Mouse (Mus musculus) hematopoietic stem cell, adult 5-6 weeks (primary cell): Measurements from ENCODE around the gene Gm21834. TPM values are rescaled to one million over a fixed set of nuclear protein-coding genes. Genes with fewer than 3 reads are reported as not detected.

Experiments used
- ATAC-seq, 2 experiments: fragments of 125-278 bp in 1 of 2; replicated peaks in 1 of 2; 2 replicates each; pipeline ENCODE4 v1.8.0; 2016 to 2017; ENCODE audit warnings: inconsistent platforms in 2 of 2, mild to moderate bottlenecking in 2 of 2, moderate number of reproducible peaks in 2 of 2, low read depth in 1 of 2, moderate TSS enrichment in 1 of 2; ENCODE audit not compliant: low FRiP score in 2 of 2, poor library complexity in 2 of 2, severe bottlenecking in 2 of 2, insufficient read depth in 1 of 2, low TSS enrichment in 1 of 2
- total RNA-seq: library from RNA; stranded (forward); fragments of 172-1452, 232-1000 nt; gene quantifications from 2 replicates; pipeline ENCODE4 v1.2.3, GENCODE M21; 2017

Gm21834 gene
- not detected in 2 replicates for total RNA-seq

GRCm38 (mm10) chr17:57742119-57742518, at the start of gene Gm21834:
TSS of gene Gm21834 (minus strand) at chr17:57742219.
- ATAC-seq, result no peak

GRCm38 (mm10) chr17:57788161-57788799, 46.3 kb upstream of the Gm21834 start:
- ATAC-seq, result no peak

- no peak for ATAC-seq
Observed at GRCm38 (mm10) chr17:57770904-57771303, 28.9 kb upstream of the Gm21834 start.

- ATAC-seq, result peak; percentile 12 to 51; a peak in 1 of 4 replicates
Observed at GRCm38 (mm10) chr17:57768622-57769610, 26.9 kb upstream of the Gm21834 start, which contains the start of gene Cntnap5c. TSS of gene Cntnap5c (plus strand) at chr17:57769570.

GRCm38 (mm10) chr17:57767306-57767705, 25.3 kb upstream of the Gm21834 start:
- ATAC-seq, result no peak

GRCm38 (mm10) chr17:57758033-57758432, 16.0 kb upstream of the Gm21834 start:
- no peak for ATAC-seq

- ATAC-seq, result no peak
Observed at GRCm38 (mm10) chr17:57694791-57695190, 47.2 kb downstream of the Gm21834 start.

Other genes with a start within 250 kb of the Gm21834 start
- not detected in 2 replicates for gene Vmn2r120, start 196.7 kb downstream of the Gm21834 start, total RNA-seq
- not detected in 2 replicates for gene Cntnap5c, start 27.4 kb upstream of the Gm21834 start, total RNA-seq